Mouse (Mus musculus) hematopoietic stem cell, adult 5-6 weeks (primary cell): Measurements from ENCODE around the gene Eif4e2. TPM values are rescaled to one million over a fixed set of nuclear protein-coding genes. Genes with fewer than 3 reads are reported as not detected.

Source experiments
- ATAC-seq, 2 experiments: fragments of 125-278 bp in 1 of 2; replicated peaks in 1 of 2; 2 replicates each; pipeline ENCODE4 v1.8.0; 2016 to 2017; ENCODE audit warnings: inconsistent platforms in 2 of 2, mild to moderate bottlenecking in 2 of 2, moderate number of reproducible peaks in 2 of 2, low read depth in 1 of 2, moderate TSS enrichment in 1 of 2; ENCODE audit not compliant: low FRiP score in 2 of 2, poor library complexity in 2 of 2, severe bottlenecking in 2 of 2, insufficient read depth in 1 of 2, low TSS enrichment in 1 of 2
- total RNA-seq: library from RNA; stranded (forward); fragments of 172-1452, 232-1000 nt; gene quantifications from 2 replicates; pipeline ENCODE4 v1.2.3, GENCODE M21; 2017

Gene Eif4e2
- total RNA-seq, 1 experiment from 2014 or later = 155 TPM

GRCm38 (mm10) chr1:87243021-87243420 lies 29.3 kb downstream of the Eif4e2 start:
- no peak for ATAC-seq

GRCm38 (mm10) chr1:87245430-87245829 lies 31.7 kb downstream of the Eif4e2 start:
- ATAC-seq = no peak

- peak; percentile 86 to 92 for ATAC-seq
These were observed 32.5 kb downstream of the Eif4e2 start for GRCm38 (mm10) chr1:87245929-87246815.

GRCm38 (mm10) chr1:87252040-87252609 lies 38.4 kb downstream of the Eif4e2 start:
- ATAC-seq = no peak

GRCm38 (mm10) chr1:87255173-87255572 lies 41.5 kb downstream of the Eif4e2 start:
- no peak for ATAC-seq

- ATAC-seq = no peak
These were observed 44.0 kb downstream of the Eif4e2 start for GRCm38 (mm10) chr1:87257691-87258090.

GRCm38 (mm10) chr1:87258484-87258883 lies 44.8 kb downstream of the Eif4e2 start:
- ATAC-seq = peak; percentile 65 to 69

GRCm38 (mm10) chr1:87259316-87259715 lies 45.6 kb downstream of the Eif4e2 start:
- ATAC-seq = no peak

GRCm38 (mm10) chr1:87263257-87263656 lies 49.5 kb downstream of the Eif4e2 start:
- no peak for ATAC-seq

- no peak for ATAC-seq
These were observed 50.1 kb downstream of the Eif4e2 start for GRCm38 (mm10) chr1:87263796-87264133.

GRCm38 (mm10) chr1:87264134-87265006 lies 50.7 kb downstream of the Eif4e2 start, which contains the start of gene Efhd1:
Gene Efhd1, plus strand, starts transcription at chr1:87264363.
- ATAC-seq = peak; percentile 34 to 38; a peak in 3 of 4 replicates

GRCm38 (mm10) chr1:87265200-87265599 lies 51.5 kb downstream of the Eif4e2 start:
- ATAC-seq = no peak

GRCm38 (mm10) chr1:87266296-87267090 lies 52.8 kb downstream of the Eif4e2 start:
- no peak for ATAC-seq

GRCm38 (mm10) chr1:87270204-87270603 lies 56.5 kb downstream of the Eif4e2 start:
- no peak for ATAC-seq

GRCm38 (mm10) chr1:87270641-87271467 lies 57.1 kb downstream of the Eif4e2 start:
- ATAC-seq = no peak; a peak in 1 of 4 replicates

- no peak for ATAC-seq
These were observed 57.9 kb downstream of the Eif4e2 start for GRCm38 (mm10) chr1:87271596-87271995.
